Mouse (Mus musculus) olfactory bulb, adult 2 months (tissue): Measurements from ENCODE around the gene Afmid. TPM values are rescaled to one million over a fixed set of nuclear protein-coding genes. Genes with fewer than 3 reads are reported as not detected.
"Not testable (repeated sequence)": the region's sequence is repeated elsewhere in the genome, so short reads cannot be mapped to it uniquely, and the experiment has no call there.

Experiments used
- H3K27ac ChIP-seq: fragments of 200-500 bp; 2 replicates; pipeline ENCODE4 v1.5.1; 2012; ENCODE audit warnings: low read depth, low read length; ENCODE audit not compliant: insufficient read depth
- H3K4me1 ChIP-seq: fragments of 200-500 bp; 2 replicates; pipeline ENCODE4 v1.6.1; 2012; ENCODE audit warnings: low read length; ENCODE audit not compliant: control insufficient read depth, insufficient read depth
- H3K4me3 ChIP-seq: fragments of 200-500 bp; 2 replicates; pipeline ENCODE4 v1.5.1; 2012; ENCODE audit warnings: mild to moderate bottlenecking, low read depth, low read length, moderate library complexity; ENCODE audit not compliant: insufficient read depth
- CTCF ChIP-seq: fragments of 200-500 bp; IDR thresholded peaks from 2 replicates; pipeline ENCODE4 v1.5.1; 2012; ENCODE audit warnings: low read depth, mild to moderate bottlenecking, low read length, moderate library complexity; ENCODE audit not compliant: insufficient read depth
- POLR2A ChIP-seq: fragments of 200-500 bp; IDR thresholded peaks from 2 replicates; pipeline ENCODE4 v1.6.1; 2012; ENCODE audit warnings: mild to moderate bottlenecking, low read depth, low read length, moderate library complexity; ENCODE audit not compliant: insufficient read depth
- WGBS: fragments of 180-500 bp; shearing (Covaris S2); methylation state at CpG from one replicate; pipeline ENCODE4 v1.1.7; 2018; 5-methylcytosine and 5-hydroxymethylcytosine counted together
- polyA plus RNA-seq: library from polyadenylated mRNA; stranded (reverse); fragments of >200 nt; gene quantifications from 2 replicates; pipeline ENCODE4 v1.2.4, GENCODE M21; 2012; ENCODE audit warnings: low replicate concordance; ENCODE audit not compliant: missing spikeins, insufficient read depth, insufficient read length

The Afmid gene
- polyA plus RNA-seq, 1 experiment = not detected

DNA sequence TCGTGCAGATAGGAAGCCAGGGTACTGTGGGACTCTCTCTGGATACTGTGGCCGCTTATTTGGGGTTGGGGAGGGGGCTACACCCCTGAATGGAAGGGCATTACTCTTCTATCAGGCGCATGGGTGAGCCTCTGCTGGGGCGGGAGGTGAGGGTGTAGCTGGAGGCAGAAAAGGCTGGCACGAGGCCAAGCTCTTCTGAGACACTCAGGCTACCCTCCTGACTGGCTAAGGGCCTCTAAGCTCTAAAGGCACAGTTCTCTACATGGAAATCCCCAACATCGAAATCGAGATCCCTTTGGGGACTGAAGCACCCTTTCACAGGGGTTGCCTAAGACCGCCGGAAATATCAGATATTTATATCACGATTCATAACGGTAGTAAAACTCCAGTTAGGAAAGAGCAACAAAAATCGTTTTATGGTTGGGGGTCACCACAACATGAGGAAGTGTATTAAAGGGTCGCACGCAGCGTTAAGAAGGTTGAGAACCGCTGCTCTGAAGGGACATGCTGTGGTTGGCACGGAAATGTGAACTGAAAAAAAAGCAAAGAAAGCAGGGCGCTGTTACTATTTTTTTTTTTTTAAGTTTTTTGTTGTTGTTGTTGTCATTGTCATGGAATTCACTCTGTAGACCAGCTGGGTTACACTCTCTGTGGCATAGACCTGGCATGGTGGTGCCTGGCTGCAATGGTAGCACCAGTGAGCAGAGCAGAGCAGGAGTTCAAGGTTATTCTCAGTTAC, 2.6 kb downstream of the Afmid start:
- Histone ChIP-seq H3K27ac (no peak overlapping the region), H3K4me3 (no peak overlapping the region), H3K4me1 (peaks cover 18% of the 10 kb centered on the region)
- TF ChIP-seq CTCF (no peak), POLR2A (no peak)
- 76% methylated on average over 18 of the region's 18 CpGs for WGBS

DNA sequence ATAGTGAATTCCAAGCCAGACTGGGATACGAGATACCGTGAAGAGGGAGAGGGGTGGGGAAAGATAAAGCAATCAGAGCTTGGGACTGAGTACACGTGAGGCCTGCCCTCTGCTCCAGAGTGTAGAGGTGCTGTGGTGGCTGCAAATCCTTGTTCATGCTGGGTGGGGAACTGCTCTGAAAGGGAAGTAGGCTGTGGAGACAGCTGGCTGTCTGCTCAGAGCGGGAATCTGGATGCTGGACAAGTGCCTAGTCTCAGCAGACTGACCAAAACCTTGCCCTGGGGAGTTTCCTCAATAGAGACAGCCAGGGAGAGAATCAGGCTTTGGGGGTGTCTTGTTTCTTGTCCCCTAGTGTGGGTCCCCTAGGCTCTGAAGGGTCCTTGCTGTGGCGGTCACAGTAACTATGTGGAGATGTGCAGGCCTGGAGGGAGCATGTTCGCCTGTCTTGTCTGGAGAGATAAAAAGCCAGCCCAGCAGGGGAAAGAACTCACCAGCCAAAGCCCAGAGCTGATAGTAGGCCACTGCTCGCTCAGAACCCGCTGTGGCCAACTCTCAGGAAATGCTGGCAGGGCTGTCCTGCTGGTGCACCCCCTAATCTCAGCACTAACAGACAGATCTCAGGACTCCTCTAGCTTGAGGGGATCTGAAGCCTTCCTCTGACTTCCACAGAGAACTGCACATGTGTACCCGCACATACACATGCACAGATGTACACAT, 3.3 kb downstream of the Afmid start:
- WGBS = 79% methylated on average over 9 of the region's 9 CpGs
- TF ChIP-seq CTCF (no peak), POLR2A (no peak)
- H3K4me3 ChIP-seq = no peak overlapping the region
- no peak overlapping the region for H3K27ac ChIP-seq
- H3K4me1 ChIP-seq = peaks cover 18% of the 10 kb centered on the region

DNA sequence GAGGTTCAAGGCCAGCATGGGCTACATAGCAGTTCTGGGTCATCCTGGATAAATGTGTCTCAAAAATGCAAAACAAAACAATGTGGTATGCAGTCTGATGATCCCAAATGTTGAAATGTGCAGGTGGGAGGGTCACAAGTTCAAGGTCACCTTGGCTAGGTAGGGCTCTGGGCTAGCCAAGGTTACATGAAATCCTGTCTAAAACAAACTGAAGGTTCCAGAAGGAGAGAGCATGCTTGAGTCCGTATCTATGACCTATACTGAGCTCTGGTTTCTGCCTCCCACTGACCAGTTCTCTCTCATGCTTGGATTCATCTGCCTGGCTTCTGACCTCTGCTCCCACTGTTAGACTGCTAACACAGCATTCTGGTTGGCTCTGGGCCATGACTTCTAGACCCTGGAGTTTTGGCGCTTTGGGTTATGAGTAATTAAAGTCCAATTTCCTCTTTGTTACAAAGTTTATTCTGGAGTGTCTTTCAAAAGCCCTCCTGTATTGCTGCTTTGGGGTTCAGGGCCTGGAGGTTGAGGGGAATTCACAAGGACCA, 4.0 kb downstream of the Afmid start:
- Histone ChIP-seq H3K4me3 (no peak overlapping the region), H3K27ac (no peak overlapping the region), H3K4me1 (peaks cover 16% of the 10 kb centered on the region)
- WGBS = 81% methylated on average over 2 of the region's 2 CpGs
- TF ChIP-seq POLR2A = no peak
- no peak for TF ChIP-seq CTCF

DNA sequence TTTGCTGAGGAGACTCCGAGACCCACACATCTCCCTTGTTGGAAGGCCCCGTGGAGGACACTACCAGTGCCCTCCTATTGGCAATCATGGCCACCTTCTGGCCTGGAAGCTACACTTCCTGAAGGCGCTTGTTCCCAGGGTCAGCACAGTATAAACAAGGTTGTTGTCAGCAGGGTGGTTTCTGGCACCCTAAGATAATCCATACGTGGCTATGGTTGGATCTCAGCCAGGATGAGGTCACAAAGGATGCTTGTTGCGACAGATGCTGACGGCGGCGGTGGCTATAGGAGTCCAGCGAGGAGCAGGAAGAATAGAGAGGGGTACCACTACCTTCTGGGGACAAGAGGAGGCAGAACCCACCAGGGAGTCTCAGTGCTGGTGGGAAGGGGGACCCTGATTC, 4.7 kb downstream of the Afmid start:
- Histone ChIP-seq H3K4me1 (peaks cover 12% of the 10 kb centered on the region), H3K27ac (no peak overlapping the region), H3K4me3 (no peak overlapping the region)
- WGBS = 76% methylated on average over 9 of the region's 9 CpGs
- TF ChIP-seq CTCF (no peak), POLR2A (no peak)

GRCm38 (mm10) chr11:117832086-117832969, 6.6 kb downstream of the Afmid start:
- 26% methylated on average over 28 of the region's 28 CpGs for WGBS
- TF ChIP-seq CTCF (0 out of 2 replicates have a peak, but pooled peaks have one; percentile 33), POLR2A (no peak)
- Histone ChIP-seq H3K4me1 (peaks cover 11% of the 10 kb centered on the region), H3K4me3 (peak overlapping the region; percentile 11; the same call in 1 of the 2 replicates), H3K27ac (no peak overlapping the region)

DNA sequence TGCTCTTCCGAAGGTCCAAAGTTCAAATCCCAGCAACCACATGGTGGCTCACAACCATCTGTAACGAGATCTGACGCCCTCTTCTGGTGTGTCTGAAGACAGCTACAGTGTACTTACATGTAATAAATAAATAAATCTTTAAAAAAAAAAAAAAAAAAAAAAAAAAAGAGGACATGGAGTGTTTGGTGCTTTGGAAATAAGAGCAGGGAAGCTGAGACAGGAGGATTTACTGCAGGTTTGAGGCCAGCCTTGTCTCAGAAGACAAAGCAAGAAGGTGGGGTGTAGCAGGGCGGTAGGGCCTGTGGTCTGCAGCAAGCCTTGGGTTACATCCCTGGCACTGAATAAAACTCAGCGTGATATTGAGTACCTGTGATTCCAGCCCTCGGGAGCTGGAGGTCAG, 7.8 kb downstream of the Afmid start:
- H3K4me1 ChIP-seq = peaks cover 11% of the 10 kb centered on the region
- H3K4me3 ChIP-seq, H3K27ac ChIP-seq: not testable (repeated sequence)
- 94% methylated on average over 6 of the region's 6 CpGs for WGBS

DNA sequence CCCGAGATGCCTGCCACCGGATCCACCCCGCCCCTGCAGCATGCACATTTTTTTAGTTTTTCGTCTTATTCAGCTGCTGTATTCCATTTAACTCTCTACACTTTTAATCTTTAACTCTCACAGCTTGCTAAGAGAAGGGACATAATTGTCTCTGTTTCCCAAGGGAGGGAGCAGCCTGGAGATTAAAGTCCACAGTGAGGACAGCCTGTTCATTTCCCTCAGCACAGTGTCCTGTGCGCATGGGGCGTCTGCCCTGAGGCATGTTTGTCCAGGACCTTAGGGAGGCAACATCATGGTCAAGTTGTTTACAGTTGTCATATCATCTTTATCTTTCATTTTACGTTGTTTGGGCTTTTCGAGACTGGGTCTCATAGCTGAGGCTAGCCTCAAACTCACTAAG, 8.4 kb downstream of the Afmid start:
- H3K4me3 ChIP-seq = no peak overlapping the region
- WGBS = 94% methylated on average over 8 of the region's 8 CpGs
- H3K4me1 ChIP-seq = peaks cover 7% of the 10 kb centered on the region
- H3K27ac ChIP-seq = no peak overlapping the region
- TF ChIP-seq POLR2A (no peak), CTCF (no peak)

GRCm38 (mm10) chr11:117836306-117836705, 10.6 kb downstream of the Afmid start:
- TF ChIP-seq POLR2A = no peak
- no peak for TF ChIP-seq CTCF
- peaks cover 7% of the 10 kb centered on the region for H3K4me1 ChIP-seq

DNA sequence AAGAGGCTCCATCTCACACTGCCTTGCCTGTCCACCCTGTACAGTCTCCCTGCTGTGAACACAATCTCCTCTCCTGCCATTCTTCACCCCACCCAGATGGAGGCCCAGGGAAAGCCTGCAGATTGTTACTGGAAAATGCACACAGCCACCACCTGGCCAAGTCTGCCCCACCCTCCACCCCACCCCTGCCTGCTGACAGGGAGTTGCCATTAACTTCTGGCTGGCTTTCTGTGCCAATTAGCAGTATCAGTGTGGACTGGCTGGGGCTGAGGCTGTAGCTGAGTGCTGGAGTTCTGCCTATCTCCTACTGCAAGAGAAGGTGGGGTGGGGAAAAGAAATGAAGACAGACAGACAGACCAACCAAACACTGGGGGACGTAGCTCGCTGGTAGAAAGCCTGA, 12.8 kb downstream of the Afmid start:
- Histone ChIP-seq H3K4me1 (peaks cover 4% of the 10 kb centered on the region), H3K4me3 (no peak overlapping the region), H3K27ac (no peak overlapping the region)
- TF ChIP-seq CTCF (no peak), POLR2A (no peak)
- WGBS = 96% methylated on average over 2 of the region's 2 CpGs

More at GRCm38 (mm10) chr11:117836306-117836705, 10.6 kb downstream of the Afmid start:
- H3K27ac ChIP-seq = no peak overlapping the region
- no peak overlapping the region for H3K4me3 ChIP-seq
- 18% methylated on average over 13 of the region's 13 CpGs for WGBS
